Mouse (Mus musculus) limb, embryonic 12.5 days (tissue): ENCODE measurements at regions not wholly inside any gene's neighbourhood (a gene's known extent, or its start where the extent isn't known, plus 50 kb on each side); places are given as distances from the start of the nearest gene placed in this dataset.

Experiments
- ATAC-seq: fragments of 200-750 bp; cut with Nextera tagmentation; 2 replicates; pipeline ENCODE4 v1.8.0; 2017; ENCODE audit warnings: low read depth, moderate TSS enrichment; ENCODE audit not compliant: insufficient number of reproducible peaks, insufficient read depth, low FRiP score, low TSS enrichment
- H3K27ac ChIP-seq: fragments of 300-500 bp; sonication (generic); 2 replicates; pipeline ENCODE4 v1.5.1; 2016; ENCODE audit warnings: mild to moderate bottlenecking, moderate library complexity
- H3K27me3 ChIP-seq: fragments of 300-500 bp; sonication (generic); 2 replicates; pipeline ENCODE4 v1.6.1; 2016; ENCODE audit warnings: mild to moderate bottlenecking, moderate library complexity
- H3K36me3 ChIP-seq: fragments of 300-500 bp; sonication (generic); 2 replicates; pipeline ENCODE4 v1.6.1; 2016; ENCODE audit warnings: mild to moderate bottlenecking, moderate library complexity
- H3K4me1 ChIP-seq: fragments of 300-500 bp; sonication (generic); replicated peaks from 2 replicates; pipeline ENCODE4 v1.6.1; 2016
- H3K4me2 ChIP-seq: fragments of 300-500 bp; sonication (generic); 2 replicates; pipeline ENCODE4 v1.6.1; 2016; ENCODE audit warnings: mild to moderate bottlenecking, moderate library complexity
- H3K4me3 ChIP-seq: fragments of 300-500 bp; sonication (generic); replicated peaks from 2 replicates; pipeline ENCODE4 v1.5.1; 2016; ENCODE audit warnings: mild to moderate bottlenecking
- H3K9ac ChIP-seq: fragments of 300-500 bp; sonication (generic); replicated peaks from 2 replicates; pipeline ENCODE4 v1.6.1; 2016; ENCODE audit warnings: mild to moderate bottlenecking, moderate library complexity
- H3K9me3 ChIP-seq: fragments of 300-500 bp; sonication (generic); 2 replicates; pipeline ENCODE4 v1.6.1; 2016; ENCODE audit warnings: mild to moderate bottlenecking, moderate library complexity
- WGBS: fragments of 180-500 bp; shearing (Covaris S2); methylation state at CpG from one replicate; pipeline ENCODE4 v1.1.7; 2016; 5-methylcytosine and 5-hydroxymethylcytosine counted together

DNA sequence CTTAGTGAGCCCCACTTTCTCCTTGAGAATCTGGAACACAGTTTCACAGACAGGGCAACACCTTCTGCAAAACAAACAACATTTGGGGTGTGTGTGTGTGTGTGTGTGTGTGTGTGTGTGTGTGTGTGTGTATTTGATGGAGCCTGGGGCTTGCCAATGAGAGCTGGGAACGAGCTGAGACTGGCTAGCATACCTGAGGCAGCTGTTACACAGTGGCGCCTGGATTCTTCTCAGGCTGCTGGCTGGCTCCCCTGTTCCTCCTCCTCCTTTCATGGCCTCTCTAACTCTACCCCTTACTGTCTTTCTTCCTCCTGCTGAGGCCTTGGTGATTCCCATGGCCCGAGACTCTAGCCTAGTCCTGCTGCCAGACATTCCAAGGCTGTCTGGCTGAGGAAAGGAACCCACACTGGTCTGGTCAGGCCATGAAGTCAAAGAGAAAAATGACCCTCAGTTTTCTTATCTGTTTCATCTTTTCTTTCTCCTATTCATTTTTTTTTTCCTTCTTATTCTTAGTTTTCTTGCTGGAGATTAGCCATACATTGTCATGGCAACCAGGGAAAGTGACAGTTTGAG, 79.6 kb upstream of the Sem1 start:
- Histone ChIP-seq H3K9me3 (no peaks in the 10 kb centered on the region), H3K27ac (no peak overlapping the region), H3K36me3 (no peaks in the 10 kb centered on the region), H3K4me3 (no peak overlapping the region), H3K9ac (no peak overlapping the region), H3K4me2 (no peak overlapping the region), H3K4me1 (no peaks in the 10 kb centered on the region; the same call in 1 of the 2 replicates), H3K27me3 (no peaks in the 10 kb centered on the region)
- 26% methylated on average over 3 of the region's 3 CpGs for WGBS
- peak; percentile 59; the same call in 1 of the 2 replicates for ATAC-seq

GRCm38 (mm10) chr6:6660072-6660471, 81.6 kb upstream of the Sem1 start:
- Histone ChIP-seq H3K27ac (no peak overlapping the region), H3K4me3 (no peak overlapping the region), H3K4me2 (no peak overlapping the region), H3K27me3 (no peaks in the 10 kb centered on the region), H3K9ac (no peak overlapping the region), H3K4me1 (no peaks in the 10 kb centered on the region; the same call in 1 of the 2 replicates), H3K36me3 (no peaks in the 10 kb centered on the region), H3K9me3 (no peaks in the 10 kb centered on the region)
- 58% methylated on average over 5 of the region's 5 CpGs for WGBS
- no peak for ATAC-seq

DNA sequence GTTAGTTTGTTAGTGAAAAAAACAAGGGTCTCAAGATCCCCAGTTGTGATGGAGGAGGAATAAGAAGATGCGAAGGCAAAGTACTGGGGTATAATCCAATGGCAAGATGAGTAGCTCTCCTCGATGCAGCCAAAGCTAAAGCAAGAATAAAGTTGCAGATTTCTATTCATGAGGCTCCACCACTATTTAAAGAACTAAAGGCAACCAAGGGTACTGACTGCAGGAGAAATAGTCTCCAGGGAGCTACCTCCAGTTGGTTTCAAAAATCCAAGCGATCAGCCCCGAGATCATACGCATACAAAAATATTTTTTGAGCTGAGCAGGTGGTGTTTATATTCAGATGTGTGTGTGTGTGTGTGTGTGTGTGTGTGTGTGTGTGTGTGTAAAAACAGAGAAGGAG, 88.3 kb upstream of the Sem1 start:
- Histone ChIP-seq H3K4me2 (no peak overlapping the region), H3K4me3 (no peak overlapping the region), H3K9ac (no peak overlapping the region), H3K4me1 (0 out of 2 replicates have a peak, but pooled peaks cover 3% of the 10 kb centered on the region), H3K27me3 (no peaks in the 10 kb centered on the region), H3K27ac (no peak overlapping the region), H3K9me3 (no peaks in the 10 kb centered on the region), H3K36me3 (no peaks in the 10 kb centered on the region)
- 85% methylated on average over 5 of the region's 5 CpGs for WGBS
- ATAC-seq, result no peak

GRCm38 (mm10) chr6:6689241-6689640, 110.8 kb upstream of the Sem1 start:
- WGBS, result 86% methylated on average over 5 of the region's 5 CpGs
- Histone ChIP-seq H3K9me3 (no peaks in the 10 kb centered on the region), H3K36me3 (no peaks in the 10 kb centered on the region), H3K27me3 (no peaks in the 10 kb centered on the region), H3K4me1 (no peaks in the 10 kb centered on the region), H3K4me2 (no peak overlapping the region), H3K27ac (no peak overlapping the region), H3K4me3 (no peak overlapping the region), H3K9ac (no peak overlapping the region)
- ATAC-seq, result no peak

GRCm38 (mm10) chr6:6690188-6690587, 111.7 kb upstream of the Sem1 start:
- no peak overlapping the region for H3K27ac ChIP-seq
- no peak overlapping the region for H3K4me2 ChIP-seq
- ATAC-seq, result no peak
- H3K4me3 ChIP-seq, result no peak overlapping the region
- H3K9ac ChIP-seq, result no peak overlapping the region
- no peaks in the 10 kb centered on the region for H3K27me3 ChIP-seq
- no peaks in the 10 kb centered on the region for H3K36me3 ChIP-seq
- 81% methylated on average over 5 of the region's 5 CpGs for WGBS
- no peaks in the 10 kb centered on the region for H3K4me1 ChIP-seq
- H3K9me3 ChIP-seq, result no peaks in the 10 kb centered on the region

GRCm38 (mm10) chr6:6692056-6692770, 113.8 kb upstream of the Sem1 start:
- Histone ChIP-seq H3K4me2 (no peak overlapping the region), H3K4me3 (no peak overlapping the region), H3K4me1 (no peaks in the 10 kb centered on the region), H3K27ac (no peak overlapping the region), H3K9me3 (no peaks in the 10 kb centered on the region), H3K36me3 (no peaks in the 10 kb centered on the region), H3K9ac (no peak overlapping the region), H3K27me3 (no peaks in the 10 kb centered on the region)
- ATAC-seq, result no peak
- 90% methylated on average over 8 of the region's 8 CpGs for WGBS

DNA sequence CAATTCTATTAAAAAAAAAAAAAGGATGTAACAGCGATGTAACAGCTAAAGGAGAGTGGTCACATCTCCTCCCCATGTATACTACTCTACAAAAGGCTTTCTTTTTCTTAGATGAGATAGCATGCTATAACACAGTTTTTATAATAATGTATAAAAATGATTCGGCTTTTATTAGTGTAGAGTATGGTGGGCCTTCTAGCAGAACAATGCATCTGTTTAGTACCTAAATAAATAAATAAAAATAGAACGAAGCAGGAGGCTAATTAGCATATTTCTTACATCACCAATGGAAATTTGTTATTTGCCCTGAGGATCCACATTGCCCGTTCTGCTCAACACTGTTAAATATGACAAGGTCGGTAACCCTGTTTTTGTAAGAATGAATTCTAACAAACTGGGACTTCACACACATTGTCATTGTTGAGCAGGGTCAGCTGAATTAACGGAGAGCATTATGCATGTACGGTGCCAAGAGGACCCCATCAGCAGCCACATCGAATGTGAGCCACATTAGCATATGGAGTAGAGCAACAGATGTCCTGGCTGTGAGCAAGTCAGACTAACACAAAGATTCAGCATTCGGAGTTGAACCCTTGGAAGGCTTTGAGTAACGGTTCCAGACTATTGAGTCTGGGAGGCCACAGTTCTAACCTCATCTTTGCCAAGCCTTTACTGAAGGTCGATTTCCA, 117.4 kb upstream of the Sem1 start:
- no peaks in the 10 kb centered on the region for H3K36me3 ChIP-seq
- no peak overlapping the region for H3K27ac ChIP-seq
- H3K4me3 ChIP-seq, result no peak overlapping the region
- no peak overlapping the region for H3K4me2 ChIP-seq
- H3K9me3 ChIP-seq, result no peaks in the 10 kb centered on the region
- H3K27me3 ChIP-seq, result no peaks in the 10 kb centered on the region
- no peak for ATAC-seq
- WGBS, result 80% methylated on average over 11 of the region's 11 CpGs
- H3K9ac ChIP-seq, result no peak overlapping the region
- H3K4me1 ChIP-seq, result no peaks in the 10 kb centered on the region

- H3K27ac ChIP-seq, result no peak overlapping the region
- ATAC-seq, result no peak
- no peak overlapping the region for H3K9ac ChIP-seq
- no peaks in the 10 kb centered on the region for H3K27me3 ChIP-seq
- H3K4me3 ChIP-seq, result no peak overlapping the region
- 73% methylated on average over 10 of the region's 10 CpGs for WGBS
- no peaks in the 10 kb centered on the region for H3K9me3 ChIP-seq
- H3K36me3 ChIP-seq, result no peaks in the 10 kb centered on the region
- H3K4me1 ChIP-seq, result no peaks in the 10 kb centered on the region
- no peak overlapping the region for H3K4me2 ChIP-seq
Measured at GRCm38 (mm10) chr6:6697418-6697979, 119.0 kb upstream of the Sem1 start.

GRCm38 (mm10) chr6:6706729-6707128, 128.3 kb upstream of the Sem1 start:
- H3K4me2 ChIP-seq, result no peak overlapping the region
- ATAC-seq, result no peak
- no peak overlapping the region for H3K4me3 ChIP-seq
- H3K9ac ChIP-seq, result no peak overlapping the region
- H3K9me3 ChIP-seq, result no peaks in the 10 kb centered on the region
- WGBS, result 89% methylated on average over 4 of the region's 4 CpGs
- H3K27ac ChIP-seq, result no peak overlapping the region
- H3K4me1 ChIP-seq, result no peaks in the 10 kb centered on the region
- H3K27me3 ChIP-seq, result no peaks in the 10 kb centered on the region
- no peaks in the 10 kb centered on the region for H3K36me3 ChIP-seq

DNA sequence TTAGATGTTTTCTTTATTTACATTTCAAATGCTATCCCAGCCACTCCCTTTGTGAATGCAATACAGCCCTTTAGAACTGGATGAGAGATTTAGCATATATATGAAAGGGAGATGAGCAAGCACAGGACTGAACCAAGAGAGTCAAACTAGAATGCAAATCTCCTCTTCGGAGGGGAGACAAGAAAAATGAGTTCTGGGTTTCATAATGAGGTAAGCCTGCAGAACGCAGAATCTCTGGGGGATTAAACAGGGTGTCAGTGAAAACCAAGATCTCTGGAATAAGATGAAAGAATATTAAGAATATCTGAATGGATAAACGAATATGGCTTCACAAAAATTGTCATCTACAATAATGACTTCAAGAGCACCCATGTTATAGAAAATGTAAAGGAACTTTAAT, 130.6 kb upstream of the Sem1 start:
- Histone ChIP-seq H3K36me3 (no peaks in the 10 kb centered on the region), H3K4me2 (no peak overlapping the region), H3K27ac (no peak overlapping the region), H3K4me1 (no peaks in the 10 kb centered on the region), H3K9me3 (no peaks in the 10 kb centered on the region), H3K27me3 (no peaks in the 10 kb centered on the region), H3K9ac (no peak overlapping the region), H3K4me3 (no peak overlapping the region)
- WGBS, result 83% methylated on average over 3 of the region's 3 CpGs
- ATAC-seq, result no peak

- WGBS, result 85% methylated on average over 3 of the region's 3 CpGs
- Histone ChIP-seq H3K9me3 (no peaks in the 10 kb centered on the region), H3K9ac (no peak overlapping the region), H3K4me1 (no peaks in the 10 kb centered on the region), H3K4me3 (no peak overlapping the region), H3K36me3 (no peaks in the 10 kb centered on the region), H3K4me2 (no peak overlapping the region), H3K27ac (no peak overlapping the region), H3K27me3 (no peaks in the 10 kb centered on the region)
- ATAC-seq, result no peak
Measured at GRCm38 (mm10) chr6:6730259-6730658, 132.9 kb upstream of the Dlx6 start.
